Mouse (Mus musculus) megakaryocyte, embryonic 14.5 days (primary cell): ENCODE measurements around the gene Bora. TPM values are rescaled to one million over a fixed set of nuclear protein-coding genes. Genes with fewer than 3 reads are reported as not detected.

Experiments
- H3K27me3 ChIP-seq: replicated peaks from 2 replicates; pipeline ENCODE3; 2012; ENCODE audit warnings: inconsistent platforms
- H3K36me3 ChIP-seq: replicated peaks from 2 replicates; pipeline ENCODE3; 2012; ENCODE audit warnings: low read length, inconsistent platforms, mixed read lengths
- H3K4me1 ChIP-seq: 2 replicates; pipeline ENCODE4 v1.6.1; 2012; ENCODE audit warnings: inconsistent platforms
- H3K4me3 ChIP-seq: replicated peaks from 2 replicates; pipeline ENCODE3; 2012; ENCODE audit warnings: moderate library complexity, mild to moderate bottlenecking, inconsistent platforms
- H3K9me3 ChIP-seq: 2 replicates; pipeline ENCODE4 v1.6.1; 2012; ENCODE audit warnings: inconsistent platforms
- FLI1 ChIP-seq: IDR thresholded peaks from 2 replicates; pipeline ENCODE4 v1.6.1; 2012; ENCODE audit warnings: low read length, inconsistent platforms, mixed read lengths
- GATA1 ChIP-seq: IDR thresholded peaks from 3 replicates; pipeline ENCODE4 v1.6.1; 2012; ENCODE audit warnings: mixed read lengths, low read length, inconsistent platforms, borderline replicate concordance
- polyA plus RNA-seq: library from polyadenylated mRNA; stranded (reverse); fragments of >175 nt; gene quantifications from 2 replicates; pipeline ENCODE4 v1.2.3, GENCODE M21; 2012; ENCODE audit warnings: low replicate concordance; ENCODE audit not compliant: insufficient read depth

Bora gene
- polyA plus RNA-seq, 1 experiment, result 4.1 TPM

DNA sequence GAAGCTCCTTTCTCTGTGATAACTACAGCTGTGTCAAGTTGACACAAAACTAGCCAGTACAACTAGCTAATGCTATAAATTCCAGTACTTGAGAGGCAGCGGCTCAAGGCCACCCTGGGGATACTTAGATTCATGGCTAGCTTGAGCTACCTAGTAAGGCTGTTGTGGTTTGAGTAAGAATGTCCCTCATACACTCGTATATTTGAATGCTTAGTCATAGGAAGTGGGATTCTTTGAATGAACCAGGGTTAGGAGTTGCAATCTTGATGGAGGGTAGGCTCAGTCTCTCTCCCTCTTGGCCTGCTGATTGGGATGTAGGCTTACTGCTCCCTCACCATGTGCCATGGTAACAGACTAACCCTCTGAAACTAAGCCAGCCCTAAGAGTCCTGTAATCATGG is 17.1 kb downstream of the Bora start:
- Histone ChIP-seq H3K36me3 (peaks cover 73% of the 10 kb centered on the region), H3K4me3 (no peak overlapping the region), H3K9me3 (no peaks in the 10 kb centered on the region), H3K27me3 (no peaks in the 10 kb centered on the region), H3K4me1 (peaks cover 12% of the 10 kb centered on the region)
- no peak for TF ChIP-seq FLI1
- no peak for TF ChIP-seq GATA1

- Histone ChIP-seq H3K4me1 (peaks cover 7% of the 10 kb centered on the region; the same call in 1 of the 2 replicates), H3K9me3 (no peaks in the 10 kb centered on the region), H3K27me3 (no peaks in the 10 kb centered on the region), H3K4me3 (no peak overlapping the region), H3K36me3 (peaks cover 92% of the 10 kb centered on the region)
- TF ChIP-seq GATA1 (no peak), FLI1 (no peak)
Observed at GRCm38 (mm10) chr14:99071146-99071545, 25.1 kb downstream of the Bora start.

DNA sequence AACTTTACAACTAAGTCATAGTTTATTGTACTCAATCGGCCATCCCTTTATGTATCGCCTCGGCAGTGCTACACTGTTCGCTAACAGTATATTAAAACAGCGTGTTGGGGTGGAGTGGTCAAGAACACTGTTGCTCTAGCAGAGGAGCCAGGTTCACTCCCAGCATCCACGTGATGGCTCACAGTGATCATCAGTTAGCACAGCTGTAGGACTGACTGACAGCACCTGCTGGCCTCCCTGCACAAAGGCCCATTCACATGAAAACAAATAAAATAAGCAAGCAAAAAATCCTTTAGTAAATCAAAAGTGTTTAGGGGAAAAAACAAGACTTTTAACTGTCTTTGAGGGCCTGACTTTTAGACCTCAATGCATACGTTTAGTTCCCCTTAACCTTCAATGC is 42.9 kb downstream of the Bora start:
- Histone ChIP-seq H3K9me3 (no peaks in the 10 kb centered on the region), H3K27me3 (no peaks in the 10 kb centered on the region), H3K4me1 (0 out of 2 replicates have a peak, but pooled peaks cover 3% of the 10 kb centered on the region), H3K4me3 (no peak overlapping the region), H3K36me3 (peaks cover 92% of the 10 kb centered on the region)
- TF ChIP-seq GATA1, result no peak
- no peak for TF ChIP-seq FLI1

DNA sequence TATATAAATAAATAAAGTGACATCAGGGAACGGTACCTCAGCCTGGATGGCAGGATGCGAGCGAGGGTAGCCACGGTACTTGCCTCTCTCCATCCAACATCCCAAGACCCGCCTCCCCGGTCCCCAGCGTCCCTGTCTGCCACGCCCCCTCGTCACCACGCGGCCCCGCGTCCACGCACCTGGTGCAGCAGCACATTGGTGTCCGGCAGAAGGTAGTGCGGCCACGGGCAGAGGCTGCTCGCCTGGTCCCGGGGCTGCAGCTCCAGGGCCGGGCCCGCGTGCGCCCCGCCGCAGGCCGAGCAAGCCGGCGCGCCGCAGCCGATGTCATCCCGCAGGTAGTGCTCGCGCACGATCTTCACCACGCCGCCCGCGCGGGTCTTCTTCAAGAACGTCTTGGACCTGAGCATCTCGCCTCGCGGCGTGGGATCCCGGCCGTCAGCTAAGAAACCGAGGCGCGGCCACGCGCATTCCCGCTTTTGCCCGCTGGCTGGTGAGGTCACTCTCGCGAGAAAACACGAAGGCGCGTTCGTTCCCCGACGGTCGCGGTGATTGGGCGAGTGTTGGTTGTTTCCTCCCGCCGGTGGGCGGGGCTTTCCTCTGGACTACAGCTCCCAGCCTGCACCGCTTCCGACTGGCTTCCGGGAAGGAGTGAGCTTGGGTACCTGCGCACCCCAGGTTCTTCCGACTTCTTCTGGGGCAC is 53.4 kb downstream of the Bora start, which contains the start of the genes Pibf1 and Dis3:
Pibf1 (plus strand) TSS at position 158 of the 700 bp plus-strand sequence.
Dis3 (minus strand) TSS at position 504 of the 700 bp plus-strand sequence.
- no peaks in the 10 kb centered on the region for H3K27me3 ChIP-seq
- H3K4me1 ChIP-seq, result peaks cover 48% of the 10 kb centered on the region
- peak within 1 kb of the TSS; percentile 99 for H3K4me3 ChIP-seq
- no peaks in the 10 kb centered on the region for H3K9me3 ChIP-seq
- peaks cover 65% of the 10 kb centered on the region for H3K36me3 ChIP-seq
- TF ChIP-seq FLI1 (no peak), GATA1 (no peak)

- TF ChIP-seq GATA1, result no peak
- no peak for TF ChIP-seq FLI1
- peak overlapping the region; percentile 99 for H3K4me3 ChIP-seq
- peaks cover 55% of the 10 kb centered on the region for H3K4me1 ChIP-seq
- no peaks in the 10 kb centered on the region for H3K9me3 ChIP-seq
- no peaks in the 10 kb centered on the region for H3K27me3 ChIP-seq
- peaks cover 66% of the 10 kb centered on the region for H3K36me3 ChIP-seq
Observed at GRCm38 (mm10) chr14:99099967-99100587, 54.1 kb downstream of the Bora start.

DNA sequence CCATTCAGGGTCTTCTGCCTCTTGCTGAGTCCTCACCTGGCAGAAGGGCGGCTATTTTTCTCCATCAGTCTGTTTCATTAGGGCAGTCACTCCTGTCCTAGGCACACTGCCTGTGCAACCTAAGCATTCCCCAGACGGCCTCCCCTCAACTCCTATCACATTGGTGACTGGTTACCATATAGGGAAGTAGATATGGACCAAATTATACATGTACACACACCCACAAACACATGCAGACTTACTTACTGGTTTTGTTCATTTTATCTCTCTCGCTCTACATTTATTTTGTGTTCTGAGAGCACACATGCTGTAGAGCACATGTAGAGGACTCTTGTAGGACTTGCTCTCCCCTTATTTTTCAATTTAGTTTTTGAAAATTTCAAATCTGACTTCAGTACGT is 57.0 kb downstream of the Bora start:
- Histone ChIP-seq H3K36me3 (peaks cover 65% of the 10 kb centered on the region), H3K4me1 (peaks cover 50% of the 10 kb centered on the region)
- TF ChIP-seq GATA1 (no peak), FLI1 (no peak)

GRCm38 (mm10) chr14:99104542-99105123 is 58.6 kb downstream of the Bora start:
- no peaks in the 10 kb centered on the region for H3K9me3 ChIP-seq
- H3K4me1 ChIP-seq, result peaks cover 48% of the 10 kb centered on the region
- peaks cover 76% of the 10 kb centered on the region for H3K36me3 ChIP-seq
- no peak for TF ChIP-seq FLI1
- no peak for TF ChIP-seq GATA1
- no peaks in the 10 kb centered on the region for H3K27me3 ChIP-seq
- H3K4me3 ChIP-seq, result peak overlapping the region; percentile 50

More for the DNA sequence above, 57.0 kb downstream of the Bora start:
- H3K27me3 ChIP-seq, result no peaks in the 10 kb centered on the region
- no peaks in the 10 kb centered on the region for H3K9me3 ChIP-seq
- no peak overlapping the region for H3K4me3 ChIP-seq

DNA sequence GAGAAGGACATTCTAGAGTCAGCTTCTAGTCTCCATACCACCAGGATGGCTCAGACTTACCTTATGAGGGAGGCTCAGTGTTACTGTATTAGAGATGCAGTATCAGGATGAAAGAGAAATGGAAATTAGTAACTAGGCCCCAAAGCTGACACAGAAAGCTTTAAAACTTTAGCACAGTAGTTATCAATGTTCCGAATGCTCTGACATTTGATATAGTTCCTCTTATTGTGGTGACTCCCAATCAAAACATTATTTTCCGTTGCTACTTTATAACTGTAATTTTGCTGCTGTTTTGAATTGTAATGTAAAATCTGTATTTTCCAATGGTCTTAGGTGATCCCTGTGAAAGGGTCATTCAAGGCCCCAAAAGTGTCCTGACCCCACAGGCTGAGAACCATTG is 60.6 kb downstream of the Bora start:
- H3K36me3 ChIP-seq, result peaks cover 90% of the 10 kb centered on the region

DNA sequence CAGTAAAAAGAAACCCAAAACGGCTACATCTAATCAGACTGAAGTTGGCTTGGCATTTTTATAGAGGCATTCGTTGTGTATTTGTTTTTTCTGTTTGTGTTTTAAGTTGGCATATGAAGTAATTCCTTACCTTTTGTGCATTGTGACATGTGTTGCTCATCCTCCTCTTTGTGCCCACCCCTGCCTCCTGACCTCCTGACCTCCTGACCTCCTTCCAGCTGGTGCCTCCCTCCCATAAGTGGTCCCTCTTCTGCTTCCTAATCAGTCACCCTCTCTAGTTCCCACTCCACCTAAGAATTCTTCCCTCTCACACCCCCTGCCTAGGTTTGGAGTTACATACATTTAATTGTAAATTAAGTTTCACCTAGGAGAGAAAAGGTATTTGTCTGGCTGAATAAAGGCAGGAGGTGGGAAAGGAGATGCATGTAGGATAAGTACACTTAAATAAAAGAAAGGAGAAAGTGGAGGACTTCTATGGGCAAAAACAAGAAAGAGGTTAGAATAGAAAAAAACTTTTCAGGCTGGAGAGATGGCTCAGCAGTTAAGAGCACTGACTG is 61.7 kb downstream of the Bora start:
- no peaks in the 10 kb centered on the region for H3K9me3 ChIP-seq
- no peaks in the 10 kb centered on the region for H3K27me3 ChIP-seq
- no peak overlapping the region for H3K4me3 ChIP-seq
- H3K36me3 ChIP-seq, result peaks cover 89% of the 10 kb centered on the region
- TF ChIP-seq FLI1, result no peak
- TF ChIP-seq GATA1, result no peak
- peaks cover 37% of the 10 kb centered on the region for H3K4me1 ChIP-seq

More for the DNA sequence above, 60.6 kb downstream of the Bora start:
- no peak overlapping the region for H3K4me3 ChIP-seq
- no peaks in the 10 kb centered on the region for H3K9me3 ChIP-seq
- TF ChIP-seq FLI1, result no peak
- TF ChIP-seq GATA1, result no peak
- H3K27me3 ChIP-seq, result no peaks in the 10 kb centered on the region
- peaks cover 45% of the 10 kb centered on the region for H3K4me1 ChIP-seq

DNA sequence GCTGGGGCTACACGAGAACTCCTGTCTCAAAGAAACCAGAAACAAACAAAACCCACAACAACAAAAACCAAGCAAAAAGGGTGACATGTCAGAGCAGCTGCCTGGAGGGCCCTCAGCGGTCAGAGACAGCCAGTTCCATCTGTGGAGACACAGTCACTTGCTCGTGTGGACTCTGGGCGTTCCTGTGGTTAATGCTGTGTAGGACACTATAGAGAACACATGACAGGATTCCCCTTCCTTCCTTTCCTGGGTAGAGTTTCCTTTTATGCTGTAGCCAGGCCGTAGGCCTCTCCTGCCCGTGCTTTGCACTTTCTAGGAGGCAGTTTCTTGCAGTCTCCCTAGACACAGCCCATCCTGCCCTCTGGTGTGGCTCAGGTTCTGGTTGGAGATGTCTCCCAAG is 62.7 kb downstream of the Bora start:
- no peak overlapping the region for H3K4me3 ChIP-seq
- H3K36me3 ChIP-seq, result peaks cover 89% of the 10 kb centered on the region

More for the DNA sequence above, 62.7 kb downstream of the Bora start:
- Histone ChIP-seq H3K4me1 (peaks cover 26% of the 10 kb centered on the region), H3K9me3 (no peaks in the 10 kb centered on the region), H3K27me3 (no peaks in the 10 kb centered on the region)
- TF ChIP-seq GATA1 (no peak), FLI1 (no peak)
